Comparison of ENCODE assay signal across 9 mouse cellular contexts in genomic region chr4:53451887-53452286, GRCm38 (mm10). TPM values are rescaled to one million over a fixed set of nuclear protein-coding genes. Genes with fewer than 3 reads are reported as not detected.
DNase-seq lines count a peak whose midpoint lies in the region; ATAC-seq lines count a peak whose summit lies in the region.
"Had no signal": no experiment of that assay in that cellular context is flagged by ENCODE, and none has a peak within 500 bp of the region (broad histone marks: within the 10 kb centered on the region; RNA-seq: fewer than 3 reads in every experiment).

No protein-coding gene starts in this region.

- no peak overlapping the region for H3K4me3 ChIP-seq in heart, embryonic 13.5 days
- peak overlapping the region; percentile 66 for H3K4me3 ChIP-seq in megakaryocyte, embryonic 14.5 days (replicated peaks)
- no peak overlapping the region for H3K4me3 ChIP-seq in hindbrain, embryonic 12.5 days
- H3K4me3 ChIP-seq: midbrain, embryonic 12.5 days had no signal

- peak; percentile 23 for DNase-seq in CD4-positive, CD25-positive, alpha-beta regulatory T cell, adult 2 months (ENCODE audit: low read depth, low spot score)
- peak; percentile 6 for DNase-seq in ovary, postnatal 14 days (ENCODE audit: low spot score)
- DNase-seq in ovary, adult 18-20 months (ENCODE audit: low spot score) = no peak
- no peak for DNase-seq in testis, postnatal 10 days (ENCODE audit: low spot score)

- H3K36me3 ChIP-seq in heart, embryonic 13.5 days = no peaks in the 10 kb centered on the region
- H3K36me3 ChIP-seq in megakaryocyte, embryonic 14.5 days (replicated peaks; ENCODE audit: low read length) = peaks cover 61% of the 10 kb centered on the region
- H3K36me3 ChIP-seq in hindbrain, embryonic 12.5 days = no peaks in the 10 kb centered on the region
- H3K36me3 ChIP-seq: midbrain, embryonic 12.5 days had no signal

- H3K27ac ChIP-seq in heart, embryonic 13.5 days (replicated peaks) = peak overlapping the region; percentile 73; the same call in 1 of the 2 replicates
- no peak overlapping the region for H3K27ac ChIP-seq in hindbrain, embryonic 12.5 days
- H3K27ac ChIP-seq: midbrain, embryonic 12.5 days had no signal

- no peaks in the 10 kb centered on the region for H3K27me3 ChIP-seq in heart, embryonic 13.5 days (replicated peaks)
- H3K27me3 ChIP-seq in megakaryocyte, embryonic 14.5 days (replicated peaks) = no peaks in the 10 kb centered on the region
- H3K27me3 ChIP-seq in hindbrain, embryonic 12.5 days = no peaks in the 10 kb centered on the region
- H3K27me3 ChIP-seq: midbrain, embryonic 12.5 days had no signal

- WGBS in heart, embryonic 13.5 days = 48% methylated on average over 4 of the region's 4 CpGs
- WGBS in hindbrain, embryonic 12.5 days = 68% methylated on average over 4 of the region's 4 CpGs

- no peaks in the 10 kb centered on the region for H3K9me3 ChIP-seq in heart, embryonic 13.5 days
- no peaks in the 10 kb centered on the region for H3K9me3 ChIP-seq in megakaryocyte, embryonic 14.5 days
- no peaks in the 10 kb centered on the region for H3K9me3 ChIP-seq in hindbrain, embryonic 12.5 days (replicated peaks)
- H3K9me3 ChIP-seq: midbrain, embryonic 12.5 days had no signal

- no peak overlapping the region for H3K4me2 ChIP-seq in heart, embryonic 13.5 days
- no peak overlapping the region for H3K4me2 ChIP-seq in hindbrain, embryonic 12.5 days (replicated peaks)
- H3K4me2 ChIP-seq: midbrain, embryonic 12.5 days had no signal

- peaks cover 47% of the 10 kb centered on the region for H3K4me1 ChIP-seq in heart, embryonic 13.5 days
- peaks cover 95% of the 10 kb centered on the region for H3K4me1 ChIP-seq in megakaryocyte, embryonic 14.5 days
- no peaks in the 10 kb centered on the region for H3K4me1 ChIP-seq in hindbrain, embryonic 12.5 days

- no peak overlapping the region for H3K9ac ChIP-seq in heart, embryonic 13.5 days
- no peak overlapping the region for H3K9ac ChIP-seq in hindbrain, embryonic 12.5 days
- H3K9ac ChIP-seq: midbrain, embryonic 12.5 days had no signal

- ATAC-seq in CD4-positive, CD25-positive, alpha-beta regulatory T cell, adult 4 months = no peak
- no peak for ATAC-seq in heart, embryonic 13.5 days (ENCODE audit: extremely low read depth, insufficient number of reproducible peaks, low FRiP score, low TSS enrichment)
- no peak for ATAC-seq in hindbrain, embryonic 12.5 days (ENCODE audit: low FRiP score)

RNA-seq across cellular contexts. Expression of gene Slc44a1, which starts 11.7 kb away (rescaled TPM):
- polyA plus RNA-seq in CD4-positive, CD25-positive, alpha-beta regulatory T cell, adult 4 months (2017; shearing (Covaris generic)) = 1 to 10 TPM; 1.7 to 4.1 TPM
- polyA plus RNA-seq in heart, embryonic 13.5 days (2015; fragmentation: Nextera tagmentation; extraction: Ambion mirVana) = 17.0 and 17.1 TPM in 2 replicates
- 6.2 and 11.1 TPM in 2 replicates for polyA plus RNA-seq in megakaryocyte, embryonic 14.5 days (2012; ENCODE audit: insufficient read depth, low replicate concordance)
- 21.4 and 22.0 TPM in 2 replicates for polyA plus RNA-seq in hindbrain, embryonic 12.5 days (2016; fragmentation: Nextera tagmentation; extraction: Ambion mirVana)

Comparison
In these comparisons a context has a peak if more than half of its experiments do, and no peak if none do; other contexts are left out.
1. DNase-seq: peak in CD4-positive, CD25-positive, alpha-beta regulatory T cell, adult 2 months (single experiment) and ovary, postnatal 14 days (single experiment); none in ovary, adult 18-20 months (single experiment) and testis, postnatal 10 days (single experiment).